Mouse (Mus musculus) heart, embryonic 12.5 days (tissue): Measurements from ENCODE around the gene Bcas3. TPM values are rescaled to one million over a fixed set of nuclear protein-coding genes. Genes with fewer than 3 reads are reported as not detected.

Experiments
- ATAC-seq: fragments of 200-750 bp; cut with Nextera tagmentation; 2 replicates; pipeline ENCODE4 v1.8.0; 2017; ENCODE audit warnings: moderate TSS enrichment, moderate library complexity; ENCODE audit not compliant: insufficient number of reproducible peaks, low FRiP score
- H3K27ac ChIP-seq: fragments of 300-500 bp; sonication (generic); 2 replicates; pipeline ENCODE4 v1.5.1; 2016; ENCODE audit warnings: mild to moderate bottlenecking, moderate library complexity; ENCODE audit not compliant: poor library complexity, severe bottlenecking
- H3K27me3 ChIP-seq: fragments of 300-500 bp; sonication (generic); replicated peaks from 2 replicates; pipeline ENCODE4 v1.6.1; 2016; ENCODE audit warnings: mild to moderate bottlenecking, moderate library complexity
- H3K36me3 ChIP-seq: fragments of 300-500 bp; sonication (generic); 2 replicates; pipeline ENCODE4 v1.6.1; 2016; ENCODE audit warnings: mild to moderate bottlenecking, moderate library complexity
- H3K4me1 ChIP-seq: fragments of 300-500 bp; sonication (generic); replicated peaks from 2 replicates; pipeline ENCODE4 v1.6.1; 2016; ENCODE audit warnings: mild to moderate bottlenecking
- H3K4me2 ChIP-seq: fragments of 300-500 bp; sonication (generic); 2 replicates; pipeline ENCODE4 v1.6.1; 2016; ENCODE audit warnings: mild to moderate bottlenecking, moderate library complexity
- H3K4me3 ChIP-seq: fragments of 300-500 bp; sonication (generic); 2 replicates; pipeline ENCODE4 v1.5.1; 2016; ENCODE audit warnings: mild to moderate bottlenecking
- H3K9ac ChIP-seq: fragments of 300-500 bp; sonication (generic); 2 replicates; pipeline ENCODE4 v1.6.1; 2016; ENCODE audit warnings: mild to moderate bottlenecking, moderate library complexity
- H3K9me3 ChIP-seq: fragments of 300-500 bp; sonication (generic); replicated peaks from 2 replicates; pipeline ENCODE4 v1.6.1; 2016; ENCODE audit warnings: mild to moderate bottlenecking, moderate library complexity
- WGBS: fragments of 180-500 bp; shearing (Covaris S2); methylation state at CpG from one replicate; pipeline ENCODE4 v1.1.7; 2016; 5-methylcytosine and 5-hydroxymethylcytosine counted together
- polyA plus RNA-seq: library from polyadenylated mRNA; unstranded; fragments of >200 nt; fragmentation: Nextera tagmentation; extraction: Ambion mirVana; gene quantifications from 2 replicates; pipeline ENCODE4 v1.2.1, GENCODE M21; 2016

The Bcas3 gene
- polyA plus RNA-seq, 1 experiment from 2014 or later, result 16.1 TPM

DNA sequence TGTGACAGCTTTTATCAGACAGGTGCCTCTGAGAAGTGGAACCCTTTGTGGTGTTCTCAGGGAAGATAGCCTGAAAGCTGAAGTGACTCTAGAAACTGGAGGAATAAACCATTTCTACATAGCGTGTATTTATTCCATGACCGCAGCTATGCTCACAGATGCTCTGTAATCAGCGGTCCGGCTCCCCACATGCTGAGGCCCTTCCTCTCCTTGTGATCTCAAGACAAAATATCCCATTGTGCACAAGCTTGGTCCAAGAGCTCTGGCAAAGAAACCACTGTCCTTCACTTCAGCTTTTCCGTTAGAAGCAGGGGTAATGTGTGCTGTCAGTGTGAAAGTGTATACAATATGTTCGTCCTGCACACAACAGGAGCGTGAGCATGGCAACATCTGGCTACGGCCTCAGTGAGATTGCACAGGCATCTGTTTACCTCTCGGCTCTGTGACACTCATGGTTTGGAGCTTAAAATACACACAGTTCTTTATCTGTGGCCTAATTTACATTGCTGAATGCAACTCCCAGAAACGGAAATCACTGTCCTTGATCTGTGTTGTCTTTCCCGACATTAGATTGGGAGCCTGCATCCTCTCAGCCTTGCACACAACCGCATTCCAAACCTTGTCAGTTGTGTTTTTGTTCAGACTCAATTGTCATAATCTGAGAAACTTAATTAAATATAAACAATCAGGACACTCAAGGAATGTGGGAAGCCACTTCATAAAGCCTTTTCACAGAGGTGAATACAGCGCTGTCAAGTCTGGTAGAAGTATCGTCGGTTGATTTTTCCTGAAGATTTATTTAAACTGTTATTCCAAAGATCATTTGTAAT, 225.1 kb downstream of the Bcas3 start:
- H3K9ac ChIP-seq, result 0 out of 2 replicates have a peak overlapping the region, but pooled peaks have one; percentile 4
- ATAC-seq, result no peak
- WGBS, result 35% methylated on average over 15 of the region's 15 CpGs
- H3K4me2 ChIP-seq, result peak overlapping the region; percentile 29
- no peaks in the 10 kb centered on the region for H3K27me3 ChIP-seq
- H3K4me1 ChIP-seq, result peaks cover 37% of the 10 kb centered on the region
- no peaks in the 10 kb centered on the region for H3K9me3 ChIP-seq
- H3K27ac ChIP-seq, result 0 out of 2 replicates have a peak overlapping the region, but pooled peaks have one; percentile 28
- H3K36me3 ChIP-seq, result 0 out of 2 replicates have a peak, but pooled peaks cover 2% of the 10 kb centered on the region
- H3K4me3 ChIP-seq, result no peak overlapping the region

DNA sequence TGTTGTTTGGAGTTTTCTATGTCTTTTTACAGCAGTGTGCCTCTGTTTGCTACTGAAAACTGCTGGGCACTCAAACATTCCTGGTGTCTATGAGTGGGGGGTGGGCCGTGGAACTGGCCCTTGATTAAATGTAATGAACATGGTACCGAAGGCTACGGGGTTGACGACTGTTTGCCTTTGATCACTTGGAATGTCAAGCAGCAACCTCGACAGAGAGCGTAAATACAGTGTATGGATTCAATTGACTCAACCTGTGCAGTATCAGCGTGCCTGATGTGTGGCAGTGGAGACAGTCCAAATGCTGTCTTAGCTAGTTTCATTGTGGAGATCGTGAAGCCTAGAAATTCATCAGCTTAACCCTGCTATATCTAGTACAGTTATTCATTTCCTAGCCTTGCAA, 231.1 kb downstream of the Bcas3 start:
- Histone ChIP-seq H3K9ac (no peak overlapping the region), H3K4me2 (no peak overlapping the region), H3K4me3 (no peak overlapping the region), H3K27me3 (no peaks in the 10 kb centered on the region), H3K4me1 (peaks cover under 1% of the 10 kb centered on the region; the same call in 1 of the 2 replicates), H3K9me3 (no peaks in the 10 kb centered on the region), H3K36me3 (0 out of 2 replicates have a peak, but pooled peaks cover 2% of the 10 kb centered on the region), H3K27ac (no peak overlapping the region)
- ATAC-seq, result no peak
- WGBS, result 54% methylated on average over 8 of the region's 8 CpGs

DNA sequence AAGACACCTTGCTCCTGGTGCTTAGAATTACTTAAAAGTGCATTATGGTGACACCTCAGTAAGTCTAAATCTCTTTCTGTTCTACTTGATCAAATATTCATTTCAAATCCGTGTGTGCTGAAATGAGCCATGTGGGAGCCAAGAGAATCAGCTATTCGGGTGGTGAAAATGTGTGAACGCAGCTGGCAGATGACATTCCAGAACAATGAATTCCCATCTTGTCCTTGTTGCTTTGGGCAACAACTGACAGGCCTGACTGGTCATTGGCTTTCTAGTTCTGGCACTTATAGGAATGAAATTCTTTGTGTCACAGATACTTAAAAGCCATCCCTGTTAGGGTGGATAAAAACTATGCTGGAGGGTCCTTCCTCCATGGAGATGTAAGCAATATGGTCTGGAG, 240.7 kb downstream of the Bcas3 start:
- Histone ChIP-seq H3K9ac (no peak overlapping the region), H3K27ac (no peak overlapping the region), H3K4me1 (no peaks in the 10 kb centered on the region), H3K9me3 (no peaks in the 10 kb centered on the region), H3K27me3 (no peaks in the 10 kb centered on the region), H3K4me3 (no peak overlapping the region), H3K36me3 (no peaks in the 10 kb centered on the region), H3K4me2 (no peak overlapping the region)
- 72% methylated on average over 3 of the region's 3 CpGs for WGBS
- ATAC-seq, result no peak

DNA sequence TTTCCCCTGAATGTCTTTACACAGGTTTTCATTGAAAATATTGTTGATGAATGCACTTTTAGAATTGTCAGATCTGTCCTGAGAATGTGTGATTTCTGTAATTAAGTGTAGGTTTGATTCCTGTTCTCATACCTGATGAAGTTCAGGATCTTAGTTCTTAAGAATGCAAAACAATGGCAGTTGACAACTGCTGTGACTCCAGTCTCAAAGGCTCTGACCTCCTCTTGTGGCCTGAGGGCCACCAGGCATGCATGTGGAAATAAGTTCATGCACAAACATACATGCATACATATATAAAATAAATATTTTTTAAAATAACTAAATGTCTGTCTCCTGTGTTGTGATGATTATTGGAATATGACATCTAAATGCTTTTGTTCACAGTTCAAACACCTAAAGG, 246.3 kb downstream of the Bcas3 start:
- H3K27ac ChIP-seq, result no peak overlapping the region
- H3K4me1 ChIP-seq, result no peaks in the 10 kb centered on the region
- H3K9me3 ChIP-seq, result no peaks in the 10 kb centered on the region
- H3K9ac ChIP-seq, result no peak overlapping the region
- H3K27me3 ChIP-seq, result 0 out of 2 replicates have a peak, but pooled peaks cover 3% of the 10 kb centered on the region
- no peak for ATAC-seq
- no peak overlapping the region for H3K4me2 ChIP-seq
- H3K36me3 ChIP-seq, result no peaks in the 10 kb centered on the region
- H3K4me3 ChIP-seq, result no peak overlapping the region

DNA sequence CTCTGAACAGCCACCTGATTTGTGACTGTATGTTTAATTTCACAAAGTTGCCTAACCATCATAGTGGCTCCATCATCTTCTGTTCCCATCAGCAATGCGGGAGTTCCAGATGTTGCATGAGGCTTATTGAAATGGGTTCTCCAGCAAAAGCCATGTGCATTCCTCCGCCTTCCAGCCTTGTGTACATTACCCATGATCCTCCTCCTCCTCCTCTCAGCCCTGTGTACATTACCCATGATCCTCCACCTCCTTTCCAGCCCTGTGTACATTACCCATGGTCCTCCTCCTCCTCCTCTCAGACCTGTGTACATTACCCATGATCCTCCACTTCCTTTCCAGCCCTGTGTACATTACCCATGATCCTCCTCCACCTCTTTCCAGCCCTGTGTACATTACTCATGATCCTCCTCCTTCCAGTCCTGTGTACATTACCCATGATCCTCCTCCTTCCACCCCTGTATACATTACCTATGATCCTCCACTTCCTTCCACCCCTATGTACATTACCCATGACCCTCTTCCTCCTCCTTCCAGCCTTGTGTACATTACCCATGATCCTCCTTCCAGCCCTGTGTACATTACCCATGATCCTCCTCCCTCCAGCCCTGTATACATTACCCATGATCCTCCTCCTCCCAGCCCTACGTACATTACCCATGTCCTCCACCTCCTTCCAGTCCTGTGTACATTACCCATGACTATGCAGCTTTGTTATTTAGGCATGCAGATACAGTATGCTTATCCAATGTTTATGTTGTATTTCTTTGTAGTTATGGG, 250.8 kb downstream of the Bcas3 start:
- 91% methylated on average over 3 of the region's 3 CpGs for WGBS
- Histone ChIP-seq H3K9ac (no peak overlapping the region), H3K4me1 (peaks cover 6% of the 10 kb centered on the region; the same call in 1 of the 2 replicates), H3K27me3 (0 out of 2 replicates have a peak, but pooled peaks cover 3% of the 10 kb centered on the region), H3K36me3 (no peaks in the 10 kb centered on the region), H3K9me3 (no peaks in the 10 kb centered on the region), H3K27ac (no peak overlapping the region), H3K4me3 (no peak overlapping the region), H3K4me2 (no peak overlapping the region)
- ATAC-seq, result 0 out of 2 replicates have a peak, but pooled peaks have one; percentile 33

DNA sequence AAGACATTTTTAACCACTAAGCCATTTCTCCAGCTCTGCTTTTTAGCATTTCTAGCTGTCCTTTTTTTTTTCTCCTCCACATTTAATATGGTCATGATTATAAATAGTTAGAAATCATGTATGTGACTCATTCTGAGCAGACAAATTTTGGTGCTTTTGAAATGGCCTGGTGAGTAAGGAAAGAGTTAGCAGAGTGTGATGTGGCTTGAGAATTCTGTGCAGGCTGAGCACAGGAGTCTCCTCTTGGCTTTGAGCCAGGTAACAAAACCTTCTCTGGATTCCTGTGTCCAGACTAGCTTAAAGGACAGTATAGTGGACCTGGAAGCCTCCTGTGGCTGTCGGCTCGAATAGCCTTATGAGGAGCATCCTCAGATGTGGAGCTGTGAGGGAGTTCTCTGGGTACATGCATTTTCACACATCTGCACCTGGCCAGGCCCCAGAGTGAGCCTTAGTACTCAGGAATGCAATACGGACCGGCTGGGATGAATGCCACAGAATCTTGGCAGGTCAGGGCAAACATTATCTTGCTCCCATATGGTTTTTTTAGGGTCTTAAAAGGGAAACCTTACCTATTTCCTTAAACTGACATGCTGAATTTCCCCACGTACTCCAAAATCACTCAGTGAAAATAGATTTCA, 256.5 kb downstream of the Bcas3 start:
- H3K27ac ChIP-seq, result no peak overlapping the region

DNA sequence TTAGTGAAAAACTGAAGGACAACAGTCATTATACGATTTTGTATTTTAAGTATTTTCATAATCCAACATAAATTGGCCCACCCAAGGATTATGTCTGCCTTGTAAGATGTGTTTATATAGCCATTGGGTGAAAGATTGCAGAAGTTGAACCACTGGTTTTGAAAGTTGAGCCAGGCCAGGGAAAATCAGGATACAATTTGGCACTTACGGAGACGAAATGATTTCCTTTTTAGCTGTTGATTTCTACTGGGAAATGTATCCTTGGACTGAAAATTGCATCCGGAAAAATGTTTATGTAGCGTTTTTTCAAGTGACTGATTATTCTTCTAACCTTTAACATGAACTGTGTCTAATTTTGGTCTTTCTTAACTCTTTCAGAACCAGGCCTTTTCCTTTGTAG, 260.1 kb downstream of the Bcas3 start:
- no peaks in the 10 kb centered on the region for H3K9me3 ChIP-seq
- no peak overlapping the region for H3K27ac ChIP-seq
- no peak overlapping the region for H3K4me2 ChIP-seq
- no peaks in the 10 kb centered on the region for H3K36me3 ChIP-seq
- 54% methylated on average over 5 of the region's 5 CpGs for WGBS
- H3K9ac ChIP-seq, result no peak overlapping the region
- peaks cover 7% of the 10 kb centered on the region; the same call in 1 of the 2 replicates for H3K27me3 ChIP-seq
- no peak overlapping the region for H3K4me3 ChIP-seq
- ATAC-seq, result no peak
- peaks cover 41% of the 10 kb centered on the region for H3K4me1 ChIP-seq

More for the DNA sequence above, 256.5 kb downstream of the Bcas3 start:
- Histone ChIP-seq H3K36me3 (no peaks in the 10 kb centered on the region), H3K27me3 (peaks cover 7% of the 10 kb centered on the region; the same call in 1 of the 2 replicates), H3K9me3 (no peaks in the 10 kb centered on the region), H3K9ac (no peak overlapping the region), H3K4me3 (no peak overlapping the region), H3K4me1 (peaks cover 28% of the 10 kb centered on the region), H3K4me2 (no peak overlapping the region)
- WGBS, result 30% methylated on average over 5 of the region's 5 CpGs
- no peak for ATAC-seq

DNA sequence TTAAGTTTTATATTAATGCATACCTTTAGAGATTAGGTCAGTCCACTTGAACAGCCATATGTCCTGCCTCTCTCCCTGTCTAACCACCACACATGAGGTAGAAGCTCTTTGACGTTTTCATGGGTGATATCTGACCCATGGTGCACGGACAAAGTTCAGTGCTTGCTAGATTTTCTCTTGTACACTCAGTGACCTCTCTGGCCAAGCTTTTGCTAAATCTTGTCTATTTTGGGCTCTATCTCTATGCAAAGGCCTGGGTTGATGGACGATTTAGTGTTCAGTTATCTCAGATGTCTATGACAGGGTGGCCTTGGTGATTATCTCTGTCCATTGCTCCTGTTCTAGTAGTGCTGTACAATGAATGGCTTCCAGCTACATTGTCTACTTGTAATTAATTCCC, 260.6 kb downstream of the Bcas3 start:
- Histone ChIP-seq H3K9ac (no peak overlapping the region), H3K36me3 (no peaks in the 10 kb centered on the region), H3K27me3 (peaks cover 7% of the 10 kb centered on the region; the same call in 1 of the 2 replicates), H3K27ac (no peak overlapping the region), H3K4me3 (no peak overlapping the region), H3K4me2 (no peak overlapping the region), H3K9me3 (no peaks in the 10 kb centered on the region), H3K4me1 (peaks cover 41% of the 10 kb centered on the region)
- WGBS, result 40% methylated on average over 3 of the region's 3 CpGs
- ATAC-seq, result no peak

DNA sequence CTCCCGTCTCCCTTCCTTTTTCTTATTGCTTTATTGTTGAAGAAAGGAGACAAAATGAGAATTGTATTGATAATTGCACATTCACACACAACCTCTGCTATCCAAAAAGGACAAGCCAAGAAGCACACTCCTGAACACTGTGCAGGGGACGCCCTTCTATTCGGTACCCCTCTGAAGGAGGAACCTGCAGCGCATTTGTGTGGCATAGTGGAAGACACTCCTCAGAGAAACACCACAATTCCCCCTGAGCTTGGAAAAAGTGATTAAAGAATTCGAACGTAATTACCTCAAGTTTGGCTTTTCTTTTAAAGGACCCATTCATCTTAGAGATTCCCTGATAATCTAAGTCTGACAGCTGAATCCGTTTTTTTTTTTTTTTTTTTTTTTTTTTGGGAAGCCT, 261.5 kb downstream of the Bcas3 start:
- H3K27ac ChIP-seq, result no peak overlapping the region
- H3K4me1 ChIP-seq, result peaks cover 44% of the 10 kb centered on the region
- no peaks in the 10 kb centered on the region for H3K9me3 ChIP-seq
- H3K4me2 ChIP-seq, result no peak overlapping the region
- no peak for ATAC-seq
- H3K9ac ChIP-seq, result no peak overlapping the region
- no peak overlapping the region for H3K4me3 ChIP-seq
- H3K27me3 ChIP-seq, result peaks cover 7% of the 10 kb centered on the region; the same call in 1 of the 2 replicates
- H3K36me3 ChIP-seq, result no peaks in the 10 kb centered on the region
- 61% methylated on average over 7 of the region's 7 CpGs for WGBS

DNA sequence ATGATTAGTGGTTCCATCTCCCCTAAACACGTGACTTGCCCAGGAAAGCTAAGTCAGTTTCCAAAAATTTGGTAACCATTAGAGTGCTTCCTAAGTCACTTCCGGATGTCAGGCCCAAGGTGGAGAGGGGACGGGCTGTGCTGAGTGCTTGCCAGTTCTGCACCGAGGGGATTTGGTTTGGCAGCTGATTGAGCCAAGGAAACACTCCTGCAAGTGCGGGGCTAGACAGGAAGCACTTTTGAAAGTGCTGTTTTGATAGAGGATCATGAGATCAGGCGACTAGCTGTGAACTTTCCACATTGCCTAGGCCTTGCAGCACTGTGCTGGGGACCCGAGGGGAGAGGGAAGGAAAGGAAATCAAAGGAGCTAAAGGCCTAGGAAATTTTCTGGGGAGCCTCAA, 262.5 kb downstream of the Bcas3 start:
- H3K4me3 ChIP-seq, result no peak overlapping the region
- no peak overlapping the region for H3K9ac ChIP-seq
- H3K4me1 ChIP-seq, result peaks cover 36% of the 10 kb centered on the region
- H3K9me3 ChIP-seq, result no peaks in the 10 kb centered on the region
- H3K27me3 ChIP-seq, result peaks cover 2% of the 10 kb centered on the region; the same call in 1 of the 2 replicates
- no peaks in the 10 kb centered on the region for H3K36me3 ChIP-seq
- H3K27ac ChIP-seq, result no peak overlapping the region
- WGBS, result 30% methylated on average over 7 of the region's 7 CpGs
- no peak for ATAC-seq
- no peak overlapping the region for H3K4me2 ChIP-seq

DNA sequence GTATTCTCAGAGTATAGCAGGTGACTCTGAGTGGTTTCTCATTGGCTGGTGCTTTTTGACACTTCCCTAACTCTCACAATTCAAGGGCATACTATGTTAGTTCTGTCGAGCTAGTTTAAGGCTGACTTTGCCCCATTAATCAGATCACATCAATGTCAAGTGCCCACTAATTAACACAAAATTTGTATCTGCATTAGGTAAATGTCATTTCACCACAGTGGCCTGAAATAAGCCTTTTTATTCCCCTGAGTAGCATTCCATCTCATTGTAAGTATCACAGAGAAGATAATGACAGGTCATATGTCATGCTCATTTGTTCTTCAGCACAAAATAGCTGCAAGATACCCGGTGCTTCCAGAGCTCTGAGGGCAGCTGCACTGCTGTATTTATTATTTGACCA, 268.5 kb downstream of the Bcas3 start:
- 29% methylated on average over 2 of the region's 2 CpGs for WGBS
- peaks cover 25% of the 10 kb centered on the region for H3K27me3 ChIP-seq
- no peak overlapping the region for H3K27ac ChIP-seq
- H3K4me2 ChIP-seq, result no peak overlapping the region
- ATAC-seq, result no peak
- H3K4me1 ChIP-seq, result peaks cover 17% of the 10 kb centered on the region
- no peaks in the 10 kb centered on the region for H3K36me3 ChIP-seq
- H3K9ac ChIP-seq, result no peak overlapping the region
- H3K9me3 ChIP-seq, result no peaks in the 10 kb centered on the region
- no peak overlapping the region for H3K4me3 ChIP-seq
